Mouse (Mus musculus) heart, embryonic 15.5 days (tissue): ENCODE data around the gene Eaf2. TPM values are rescaled to one million over a fixed set of nuclear protein-coding genes. Genes with fewer than 3 reads are reported as not detected.

ENCODE experiments used
- ATAC-seq: fragments of 200-750 bp; cut with Nextera tagmentation; replicated peaks from 2 replicates; pipeline ENCODE4 v1.8.0; 2017; ENCODE audit warnings: low read depth, moderate TSS enrichment; ENCODE audit not compliant: insufficient number of reproducible peaks, insufficient read depth, low FRiP score
- H3K27ac ChIP-seq: fragments of 300-500 bp; sonication (generic); 2 replicates; pipeline ENCODE4 v1.5.1; 2015; ENCODE audit warnings: mild to moderate bottlenecking, inconsistent platforms
- H3K27me3 ChIP-seq: fragments of 300-500 bp; sonication (generic); 2 replicates; pipeline ENCODE4 v1.6.1; 2015; ENCODE audit warnings: inconsistent platforms
- H3K36me3 ChIP-seq: fragments of 300-500 bp; sonication (generic); 2 replicates; pipeline ENCODE4 v1.6.1; 2015; ENCODE audit warnings: mild to moderate bottlenecking, inconsistent platforms
- H3K4me1 ChIP-seq: fragments of 300-500 bp; sonication (generic); replicated peaks from 2 replicates; pipeline ENCODE4 v1.6.1; 2015; ENCODE audit warnings: inconsistent platforms
- H3K4me2 ChIP-seq: fragments of 300-500 bp; sonication (generic); 2 replicates; pipeline ENCODE4 v1.6.1; 2015; ENCODE audit warnings: inconsistent platforms, mild to moderate bottlenecking, moderate library complexity
- H3K4me3 ChIP-seq: fragments of 300-500 bp; sonication (generic); 2 replicates; pipeline ENCODE4 v1.5.1; 2015; ENCODE audit warnings: mild to moderate bottlenecking, inconsistent platforms
- H3K9ac ChIP-seq: fragments of 300-500 bp; sonication (generic); 2 replicates; pipeline ENCODE4 v1.6.1; 2015; ENCODE audit warnings: mild to moderate bottlenecking, inconsistent platforms
- H3K9me3 ChIP-seq: fragments of 300-500 bp; sonication (generic); replicated peaks from 2 replicates; pipeline ENCODE4 v1.6.1; 2016; ENCODE audit warnings: inconsistent platforms
- WGBS: fragments of 180-500 bp; shearing (Covaris S2); methylation state at CpG from one replicate; pipeline ENCODE4 v1.1.7; 2015; ENCODE audit warnings: mixed read lengths; 5-methylcytosine and 5-hydroxymethylcytosine counted together
- polyA plus RNA-seq: library from polyadenylated mRNA; unstranded; fragments of >200 nt; fragmentation: Nextera tagmentation; extraction: Ambion mirVana; gene quantifications from 2 replicates; pipeline ENCODE4 v1.2.1, GENCODE M21; 2015

The Eaf2 gene
- polyA plus RNA-seq: 0.47 and 0.94 TPM in 2 replicates

DNA sequence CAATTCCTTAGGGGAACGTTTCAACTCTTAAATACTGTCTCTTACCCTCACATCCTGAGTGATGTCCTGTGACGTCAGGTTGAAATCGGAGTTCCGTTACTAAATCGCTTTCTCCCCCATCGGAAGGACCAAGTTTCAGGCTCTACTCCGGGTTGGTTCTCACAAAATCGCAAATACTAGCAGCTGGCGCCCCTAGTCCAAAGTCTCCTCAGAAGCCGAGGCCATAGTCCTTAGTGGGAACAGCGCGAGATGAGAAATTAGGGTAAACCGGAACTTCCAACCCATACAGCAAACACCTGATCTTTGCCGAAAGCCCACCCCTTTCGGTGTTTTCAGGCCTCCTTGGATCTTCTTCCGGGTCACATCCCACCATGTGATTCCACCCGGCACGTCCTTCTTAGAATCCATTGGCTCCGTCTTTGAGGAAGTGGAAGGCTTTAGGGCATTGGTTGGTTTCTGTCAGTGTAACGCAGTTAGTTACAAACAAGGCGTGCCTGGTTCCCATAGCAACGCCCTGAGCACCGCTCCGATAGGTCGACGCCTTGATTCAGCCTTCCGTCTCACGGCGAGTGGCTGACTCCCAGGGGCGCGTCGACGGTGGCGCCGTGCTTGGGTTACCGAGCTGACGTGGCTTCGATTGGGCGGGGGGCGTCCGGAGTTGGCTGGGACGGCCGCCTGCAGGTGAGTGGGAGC lies at the start of gene Eaf2, which contains the start of gene Golgb1:
TSS of gene Eaf2 (minus strand) at position 421 of the 693 bp plus-strand sequence.
TSS of gene Golgb1 (plus strand) at position 558 of the 693 bp plus-strand sequence.
- Histone ChIP-seq H3K27me3 (no peaks in the 10 kb centered on the region), H3K4me2 (peak within 1 kb of the TSS; percentile 76), H3K4me1 (peaks cover 22% of the 10 kb centered on the region), H3K9ac (peak within 1 kb of the TSS; percentile 86), H3K4me3 (peak within 1 kb of the TSS; percentile 67), H3K27ac (peak within 1 kb of the TSS; percentile 84), H3K36me3 (peaks cover 6% of the 10 kb centered on the region), H3K9me3 (no peaks in the 10 kb centered on the region)
- ATAC-seq: peak; percentile 99
- WGBS: under 1% methylated on average over 43 of the region's 43 CpGs

- Histone ChIP-seq H3K9me3 (no peaks in the 10 kb centered on the region), H3K27ac (no peak overlapping the region), H3K27me3 (no peaks in the 10 kb centered on the region), H3K4me3 (no peak overlapping the region), H3K36me3 (peaks cover 62% of the 10 kb centered on the region), H3K4me2 (no peak overlapping the region), H3K9ac (no peak overlapping the region), H3K4me1 (no peaks in the 10 kb centered on the region)
- WGBS: 92% methylated on average over 8 of the region's 8 CpGs
- no peak for ATAC-seq
These were observed 49.5 kb upstream of the Eaf2 start for GRCm38 (mm10) chr16:36924312-36924711.

GRCm38 (mm10) chr16:36921980-36922379 lies 47.2 kb upstream of the Eaf2 start:
- H3K36me3 ChIP-seq: peaks cover 53% of the 10 kb centered on the region
- no peaks in the 10 kb centered on the region for H3K9me3 ChIP-seq
- H3K4me3 ChIP-seq: no peak overlapping the region
- WGBS: 87% methylated on average over 6 of the region's 6 CpGs
- no peaks in the 10 kb centered on the region for H3K27me3 ChIP-seq
- no peak overlapping the region for H3K4me2 ChIP-seq
- no peaks in the 10 kb centered on the region for H3K4me1 ChIP-seq
- no peak for ATAC-seq
- H3K27ac ChIP-seq: no peak overlapping the region
- H3K9ac ChIP-seq: no peak overlapping the region

DNA sequence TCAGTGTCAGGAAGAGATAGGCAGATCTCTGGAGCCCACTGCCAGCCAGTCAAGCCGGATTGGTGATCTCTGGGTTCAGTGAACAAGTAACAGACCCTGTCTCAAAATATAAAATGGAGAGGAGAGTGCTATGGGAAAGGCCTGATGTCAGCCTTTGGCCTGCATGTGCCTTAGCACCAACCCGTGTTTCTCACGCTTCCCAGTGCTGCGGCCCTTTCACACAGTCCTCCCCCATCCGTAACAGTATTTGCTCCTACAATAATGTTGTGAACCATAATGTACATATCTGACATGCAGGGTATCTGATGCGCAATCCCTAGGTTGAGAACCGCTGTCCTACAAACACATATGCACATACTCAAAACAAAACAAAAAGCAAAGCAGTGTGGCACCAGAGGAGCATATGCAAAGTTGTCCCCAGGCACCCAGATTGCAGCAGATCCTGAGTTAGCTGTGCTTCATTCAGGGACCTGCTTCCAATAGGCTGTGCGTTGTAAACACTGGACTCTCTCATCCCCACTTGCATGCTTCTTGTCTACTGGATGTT lies 46.3 kb upstream of the Eaf2 start:
- H3K4me1 ChIP-seq: no peaks in the 10 kb centered on the region
- no peaks in the 10 kb centered on the region for H3K9me3 ChIP-seq
- H3K27ac ChIP-seq: no peak overlapping the region
- H3K36me3 ChIP-seq: peaks cover 53% of the 10 kb centered on the region
- H3K4me3 ChIP-seq: no peak overlapping the region
- no peaks in the 10 kb centered on the region for H3K27me3 ChIP-seq
- H3K4me2 ChIP-seq: no peak overlapping the region
- WGBS: 87% methylated on average over 8 of the region's 8 CpGs
- ATAC-seq: no peak
- no peak overlapping the region for H3K9ac ChIP-seq

GRCm38 (mm10) chr16:36920410-36920809 lies 45.6 kb upstream of the Eaf2 start:
- H3K9ac ChIP-seq: no peak overlapping the region
- H3K36me3 ChIP-seq: peaks cover 49% of the 10 kb centered on the region
- H3K4me3 ChIP-seq: no peak overlapping the region
- WGBS: 70% methylated on average over 3 of the region's 3 CpGs
- no peaks in the 10 kb centered on the region for H3K9me3 ChIP-seq
- H3K4me2 ChIP-seq: no peak overlapping the region
- no peaks in the 10 kb centered on the region for H3K4me1 ChIP-seq
- H3K27ac ChIP-seq: no peak overlapping the region
- no peak for ATAC-seq
- H3K27me3 ChIP-seq: no peaks in the 10 kb centered on the region

DNA sequence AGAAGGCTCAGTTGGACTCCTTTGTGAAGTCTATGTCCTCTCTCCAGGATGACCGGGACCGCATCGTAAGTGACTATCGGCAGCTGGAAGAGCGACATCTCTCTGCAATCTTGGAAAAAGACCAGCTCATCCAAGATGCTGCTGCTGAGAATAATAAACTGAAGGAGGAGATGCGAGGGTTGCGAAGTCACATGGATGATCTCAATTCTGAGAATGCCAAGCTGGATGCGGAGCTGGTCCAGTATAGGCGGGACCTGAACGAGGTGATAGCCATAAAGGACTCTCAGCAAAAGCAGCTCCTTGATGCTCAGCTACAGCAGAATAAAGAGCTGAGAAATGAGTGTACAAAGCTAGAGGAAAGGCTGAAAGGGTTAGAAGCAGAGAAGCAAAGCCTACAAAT lies 43.7 kb upstream of the Eaf2 start:
- Histone ChIP-seq H3K4me1 (no peaks in the 10 kb centered on the region), H3K9me3 (no peaks in the 10 kb centered on the region), H3K27ac (no peak overlapping the region), H3K36me3 (peaks cover 53% of the 10 kb centered on the region), H3K4me2 (no peak overlapping the region), H3K27me3 (no peaks in the 10 kb centered on the region), H3K4me3 (no peak overlapping the region), H3K9ac (no peak overlapping the region)
- WGBS: 94% methylated on average over 10 of the region's 10 CpGs
- ATAC-seq: no peak

DNA sequence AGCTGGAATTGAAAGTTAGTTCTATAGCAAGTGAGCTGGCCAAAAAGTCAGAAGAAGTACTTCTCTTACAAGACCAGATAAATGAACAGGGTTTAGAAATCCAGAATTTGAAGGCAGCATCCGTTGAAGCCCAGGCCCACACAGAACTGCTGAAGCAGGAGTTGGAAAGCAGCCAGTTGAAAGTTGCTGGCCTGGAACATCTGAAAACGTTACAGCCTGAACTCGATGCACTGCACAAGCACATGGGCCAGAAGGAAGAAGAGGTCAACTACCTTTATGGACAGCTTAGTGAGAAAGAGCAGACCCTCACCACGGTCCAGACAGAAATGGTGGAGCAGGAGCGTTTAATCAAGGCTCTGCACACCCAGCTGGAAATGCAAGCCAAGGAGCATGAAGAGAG lies 39.4 kb upstream of the Eaf2 start:
- no peak for ATAC-seq
- H3K36me3 ChIP-seq: peaks cover 59% of the 10 kb centered on the region

DNA sequence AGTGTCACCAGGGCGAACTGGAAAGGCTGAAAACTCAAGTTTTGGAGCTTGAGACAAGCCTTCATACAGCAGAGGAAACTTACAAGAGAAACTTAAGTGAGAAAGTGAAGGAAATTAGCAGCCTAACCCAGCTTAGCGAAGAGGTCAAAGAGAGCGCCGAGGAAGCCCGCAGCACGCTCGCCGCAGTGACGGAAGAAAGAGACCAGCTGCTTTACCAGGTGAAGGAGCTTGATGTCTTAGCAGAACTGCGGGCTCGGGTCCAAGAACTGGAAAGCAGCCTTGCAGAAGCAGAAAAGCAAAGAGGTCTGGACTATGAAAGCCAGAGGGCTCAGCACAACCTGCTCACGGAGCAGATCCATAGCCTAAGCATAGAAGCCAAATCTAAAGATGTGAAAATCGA lies 37.5 kb upstream of the Eaf2 start:
- 91% methylated on average over 13 of the region's 13 CpGs for WGBS
- no peaks in the 10 kb centered on the region for H3K27me3 ChIP-seq
- no peak overlapping the region for H3K4me3 ChIP-seq
- no peak overlapping the region for H3K27ac ChIP-seq
- H3K4me2 ChIP-seq: no peak overlapping the region
- ATAC-seq: no peak
- no peaks in the 10 kb centered on the region for H3K9me3 ChIP-seq
- peaks cover 50% of the 10 kb centered on the region for H3K36me3 ChIP-seq
- H3K9ac ChIP-seq: no peak overlapping the region
- H3K4me1 ChIP-seq: peaks cover 3% of the 10 kb centered on the region

More for the DNA sequence above, 39.4 kb upstream of the Eaf2 start:
- no peak overlapping the region for H3K9ac ChIP-seq
- H3K4me3 ChIP-seq: no peak overlapping the region
- no peaks in the 10 kb centered on the region for H3K27me3 ChIP-seq
- no peaks in the 10 kb centered on the region for H3K4me1 ChIP-seq
- 67% methylated on average over 5 of the region's 5 CpGs for WGBS
- H3K27ac ChIP-seq: no peak overlapping the region
- no peak overlapping the region for H3K4me2 ChIP-seq
- H3K9me3 ChIP-seq: no peaks in the 10 kb centered on the region

DNA sequence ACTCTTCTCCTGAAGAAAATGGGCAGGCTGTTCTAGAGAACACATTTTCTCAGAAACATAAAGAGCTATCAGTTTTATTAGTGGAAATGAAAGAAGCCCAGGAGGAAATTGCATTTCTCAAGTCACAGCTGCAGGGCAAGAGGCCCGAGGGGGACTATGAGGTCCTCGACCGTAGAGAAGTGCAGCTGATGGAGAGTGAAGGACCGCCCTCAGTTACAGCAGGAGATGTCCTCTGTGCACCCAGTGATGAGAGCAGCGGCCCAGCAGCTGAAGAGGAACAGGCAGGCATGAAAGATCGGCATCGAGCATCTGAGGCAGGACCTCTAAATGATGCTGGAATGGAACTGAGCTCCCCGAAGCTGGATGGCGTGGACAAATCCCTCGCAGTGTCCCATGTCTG lies 37.1 kb upstream of the Eaf2 start:
- Histone ChIP-seq H3K9me3 (no peaks in the 10 kb centered on the region), H3K27ac (no peak overlapping the region), H3K27me3 (no peaks in the 10 kb centered on the region), H3K4me2 (no peak overlapping the region), H3K9ac (no peak overlapping the region), H3K36me3 (peaks cover 50% of the 10 kb centered on the region), H3K4me1 (peaks cover 3% of the 10 kb centered on the region), H3K4me3 (no peak overlapping the region)
- no peak for ATAC-seq
- WGBS: 88% methylated on average over 10 of the region's 10 CpGs

DNA sequence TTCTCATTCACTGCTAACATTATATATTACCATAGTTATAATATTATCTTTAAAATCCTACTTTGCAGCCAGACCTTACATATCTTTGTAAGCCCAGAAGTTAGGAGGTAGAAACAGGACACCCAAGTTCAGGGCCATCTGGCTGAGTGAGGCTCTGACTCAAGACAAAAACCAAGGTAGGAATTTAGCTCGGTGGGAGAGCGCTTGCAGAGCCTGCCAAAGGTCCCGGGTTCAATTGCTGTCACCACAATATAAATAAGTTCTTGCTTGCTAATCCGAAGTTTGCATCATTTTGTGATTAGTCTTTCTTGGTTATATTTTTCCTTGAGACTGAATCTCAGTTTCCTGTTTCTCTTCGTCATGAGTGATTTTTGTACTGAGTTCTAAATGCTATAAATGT lies 28.4 kb upstream of the Eaf2 start:
- Histone ChIP-seq H3K27me3 (no peaks in the 10 kb centered on the region), H3K4me3 (no peak overlapping the region), H3K9ac (no peak overlapping the region), H3K27ac (no peak overlapping the region), H3K4me2 (no peak overlapping the region), H3K36me3 (peaks cover 50% of the 10 kb centered on the region), H3K9me3 (no peaks in the 10 kb centered on the region), H3K4me1 (no peaks in the 10 kb centered on the region)
- no peak for ATAC-seq
- 89% methylated on average over 5 of the region's 5 CpGs for WGBS

DNA sequence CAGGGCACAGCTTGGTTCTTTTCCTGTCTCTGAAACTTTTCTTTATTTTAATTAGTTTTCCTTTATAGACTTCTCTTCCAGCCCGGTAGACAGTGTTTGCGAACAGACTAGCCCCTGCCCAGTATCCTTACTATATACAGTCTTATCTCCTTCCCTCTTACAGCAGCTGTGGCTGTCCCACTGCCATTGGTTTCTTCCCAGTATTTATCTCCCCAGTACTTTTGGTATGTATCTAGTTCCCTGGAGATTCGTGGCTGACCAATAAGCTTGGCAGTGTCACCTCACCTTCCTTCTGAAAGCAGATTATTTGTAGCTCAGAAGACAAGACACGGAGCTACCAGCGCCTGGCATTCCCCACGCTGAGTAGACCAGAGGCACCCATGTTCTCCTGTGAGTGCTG lies 21.9 kb upstream of the Eaf2 start:
- Histone ChIP-seq H3K9ac (no peak overlapping the region), H3K4me1 (no peaks in the 10 kb centered on the region), H3K27ac (no peak overlapping the region), H3K4me2 (no peak overlapping the region), H3K4me3 (no peak overlapping the region), H3K27me3 (no peaks in the 10 kb centered on the region), H3K9me3 (no peaks in the 10 kb centered on the region), H3K36me3 (peaks cover 65% of the 10 kb centered on the region)
- ATAC-seq: no peak
- 66% methylated on average over 6 of the region's 6 CpGs for WGBS

- Histone ChIP-seq H3K4me3 (no peak overlapping the region), H3K9ac (no peak overlapping the region), H3K36me3 (peaks cover 55% of the 10 kb centered on the region), H3K27ac (no peak overlapping the region), H3K9me3 (no peaks in the 10 kb centered on the region), H3K27me3 (no peaks in the 10 kb centered on the region), H3K4me2 (no peak overlapping the region), H3K4me1 (no peaks in the 10 kb centered on the region)
- ATAC-seq: no peak
- WGBS: 85% methylated on average over 10 of the region's 10 CpGs
These were observed 18.5 kb upstream of the Eaf2 start for GRCm38 (mm10) chr16:36893317-36893716.
